Mouse (Mus musculus): ENCODE data around the gene Chst15. TPM values are rescaled to one million over a fixed set of nuclear protein-coding genes. Genes with fewer than 3 reads are reported as not detected.

Chst15 gene
- polyA plus RNA-seq, 1 experiment: 7.3 TPM

DNA sequence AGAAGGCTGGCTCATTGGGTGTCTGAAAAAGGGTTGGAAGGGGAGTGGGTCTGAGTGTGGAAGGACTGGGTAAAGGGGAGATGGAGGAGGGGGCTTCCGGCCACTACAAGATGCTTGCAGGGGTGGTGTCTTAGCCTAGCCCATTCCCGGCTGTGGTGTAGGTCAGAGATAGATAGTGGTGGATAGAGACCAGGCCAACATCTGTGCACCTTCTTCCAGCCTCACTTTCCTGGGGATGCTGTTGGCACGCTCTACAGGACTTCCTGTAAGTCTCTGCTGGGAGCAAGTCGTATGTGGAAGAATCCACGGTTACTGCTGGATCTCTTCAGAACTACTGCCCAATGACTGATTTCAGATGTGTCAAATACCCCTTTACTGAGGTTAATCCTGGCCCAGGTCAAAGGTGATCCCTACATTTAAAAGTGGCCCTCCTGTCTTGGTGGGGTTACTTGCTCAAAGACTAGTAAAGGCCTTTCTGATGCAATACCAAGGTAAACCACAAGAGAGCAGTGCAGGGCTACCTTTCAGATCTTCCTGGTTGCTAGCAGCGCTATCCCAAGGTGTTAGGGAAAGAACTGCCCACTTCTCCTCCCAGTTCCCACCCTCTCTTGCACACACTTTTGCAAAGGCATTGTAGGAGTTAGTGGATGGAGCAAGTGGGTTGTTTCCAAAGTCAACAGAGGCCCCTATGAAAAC lies 90.5 kb downstream of the Chst15 start:
- DNase-seq (ENCODE audit: low read depth): no peak

DNA sequence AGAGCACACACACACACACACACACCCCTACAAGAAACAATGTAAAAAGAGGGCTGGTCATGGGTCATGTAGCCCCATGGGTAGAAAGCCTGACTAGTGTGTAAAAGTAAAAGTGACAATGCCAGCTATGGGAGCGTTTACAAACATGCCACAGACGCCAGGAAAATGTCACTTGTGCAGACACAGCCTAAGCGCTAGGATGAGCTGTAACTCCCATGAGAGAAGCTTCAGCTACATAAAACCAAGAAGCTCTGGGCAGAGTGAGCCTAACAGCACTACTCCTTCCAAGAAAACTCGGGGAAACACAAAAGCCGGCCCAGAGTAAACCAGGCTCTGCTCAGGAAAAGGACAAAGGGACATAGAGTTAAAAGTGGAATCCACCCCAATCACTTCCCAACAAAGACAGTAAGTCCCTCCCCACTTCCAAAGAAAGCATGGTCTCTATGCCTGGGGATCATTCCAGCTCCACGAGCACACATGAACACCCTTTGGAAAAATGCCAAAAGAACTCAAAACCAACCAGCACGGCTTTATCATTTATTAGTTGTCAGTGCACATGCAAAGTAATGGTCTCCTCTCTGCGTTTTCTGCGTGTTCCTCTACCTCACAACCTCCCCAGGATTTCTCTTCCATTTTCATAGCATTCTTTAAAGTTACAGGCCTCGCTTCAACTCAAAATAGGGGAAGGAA lies 93.4 kb downstream of the Chst15 start:
- no peak for DNase-seq (ENCODE audit: low read depth)

DNA sequence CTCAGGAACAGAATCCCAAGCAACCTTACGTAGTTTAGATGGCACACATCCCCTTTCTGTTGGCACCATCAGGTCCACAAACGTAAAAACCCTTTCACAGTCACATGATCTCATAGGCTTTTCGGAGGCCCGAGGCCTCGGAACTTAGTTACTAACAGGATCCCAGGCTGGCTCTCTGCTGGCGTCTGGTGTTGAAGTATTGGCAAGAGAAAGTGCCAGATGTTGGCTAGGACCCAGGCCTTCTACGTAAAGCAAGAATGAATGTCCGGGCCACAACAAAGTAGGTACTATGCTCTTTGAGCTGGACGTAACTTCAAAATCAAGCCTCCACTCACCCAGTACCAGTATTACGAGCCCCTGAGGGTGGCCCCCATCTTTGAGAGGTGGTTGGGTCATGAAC lies 103.0 kb downstream of the Chst15 start:
- no peak for DNase-seq (ENCODE audit: low read depth)

DNA sequence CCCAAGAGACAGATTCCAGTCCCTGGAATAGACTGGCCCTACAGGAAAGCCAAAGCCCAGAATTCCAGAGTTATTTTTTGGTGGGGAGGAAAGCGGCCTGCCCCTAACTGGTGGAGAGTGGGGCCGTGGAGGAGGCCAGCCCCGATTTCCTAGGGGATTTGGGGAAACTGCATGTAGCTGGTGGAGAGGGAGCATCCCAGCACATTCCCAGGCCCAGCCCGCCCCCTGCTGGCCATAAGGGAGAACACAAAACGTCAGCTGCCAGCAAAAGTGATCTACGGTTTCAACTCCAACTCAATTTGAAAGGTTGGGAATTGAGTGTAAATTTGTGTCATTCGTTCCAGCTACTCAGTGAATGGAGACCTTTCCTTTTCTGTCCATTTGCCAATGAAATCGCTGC lies 103.6 kb downstream of the Chst15 start:
- DNase-seq (ENCODE audit: low read depth): no peak

DNA sequence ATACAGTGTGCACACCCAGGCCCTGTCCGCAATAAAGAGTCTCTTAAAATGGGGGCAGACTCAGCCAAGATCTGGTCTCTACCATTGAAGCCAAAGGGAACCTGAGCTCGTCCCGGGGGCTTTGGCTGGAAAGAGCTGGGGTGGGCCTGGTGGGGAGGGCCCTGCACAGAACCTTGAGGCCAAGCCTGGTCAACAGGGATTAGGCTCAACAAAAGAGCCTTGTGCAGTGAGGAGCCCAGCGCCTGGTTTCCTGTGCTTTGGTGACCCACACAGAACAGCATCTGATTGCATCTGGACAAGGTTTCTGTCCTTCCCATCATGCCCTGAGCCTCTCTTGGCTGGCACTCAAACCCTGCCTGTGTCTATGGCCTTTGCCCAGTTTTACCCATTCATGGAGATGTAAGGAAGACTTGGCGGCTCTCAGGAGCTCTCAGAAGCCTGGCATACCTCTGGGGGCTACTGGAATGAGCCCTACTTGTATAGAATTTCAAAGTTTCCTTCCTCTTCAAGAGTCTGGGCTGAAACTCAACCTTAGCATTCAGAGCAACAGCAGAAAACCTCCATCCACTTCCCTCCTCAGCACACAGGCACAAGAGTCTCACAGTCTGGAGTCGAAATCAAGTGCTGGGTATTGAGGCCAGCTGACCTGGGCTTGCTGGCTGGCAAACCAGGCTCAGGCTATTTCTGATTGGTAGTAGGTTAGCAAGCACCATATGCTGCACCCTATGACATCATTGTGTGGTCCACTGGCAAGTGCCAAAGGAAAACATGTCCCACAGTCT lies 104.9 kb downstream of the Chst15 start:
- DNase-seq (ENCODE audit: low read depth): no peak

DNA sequence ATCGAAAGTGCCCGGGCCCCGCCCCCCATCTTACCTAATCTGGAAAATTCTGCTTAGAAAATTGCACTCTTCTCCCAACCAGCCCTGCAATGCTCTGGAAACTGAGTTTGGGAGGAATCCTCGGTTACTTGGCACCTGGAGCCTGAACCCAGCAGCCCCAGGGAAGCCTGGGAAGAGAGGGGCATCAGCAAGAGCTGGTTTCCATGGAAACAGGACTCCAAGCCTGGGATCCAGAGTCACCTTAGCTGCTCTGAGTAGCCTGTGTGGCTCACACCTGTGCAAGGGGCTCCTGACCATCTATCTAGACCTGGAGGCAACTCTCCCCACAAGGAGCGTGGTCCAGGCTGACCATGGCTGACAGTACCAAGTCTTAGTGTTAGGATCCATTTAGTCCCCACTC lies 106.4 kb downstream of the Chst15 start:
- no peak for DNase-seq (ENCODE audit: low read depth)

DNA sequence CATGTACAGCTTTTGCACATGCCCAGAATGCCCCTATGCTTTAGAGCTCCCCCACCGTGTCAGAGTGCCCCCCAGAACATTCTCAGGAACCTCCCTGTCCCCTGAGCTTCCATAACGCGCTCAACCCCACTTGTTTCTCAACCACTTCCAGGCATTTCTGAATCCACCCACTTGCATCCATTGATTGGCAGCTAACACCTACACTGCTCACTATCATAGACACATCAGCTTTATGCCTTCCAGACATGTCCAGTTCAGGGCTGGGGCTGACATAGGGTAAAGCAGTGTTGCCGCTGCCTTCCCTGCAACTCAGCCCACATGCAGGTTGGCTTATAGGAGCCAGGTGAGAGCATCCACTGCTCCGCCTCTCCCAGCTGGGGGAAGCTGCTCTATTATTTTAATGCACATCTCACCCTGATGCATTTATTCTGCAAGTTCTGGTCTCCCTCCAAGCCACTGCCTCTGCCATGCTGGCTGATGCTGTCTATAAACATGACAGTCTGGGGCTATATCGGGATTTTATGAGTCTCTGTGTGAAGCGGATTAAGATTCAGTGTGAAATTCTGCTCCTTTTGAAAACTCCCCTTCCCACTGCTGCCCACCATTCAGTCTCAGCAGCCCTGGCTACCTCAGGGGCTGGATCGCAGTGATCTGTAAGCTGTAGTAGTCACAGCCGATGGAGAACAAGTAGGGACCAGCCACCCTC lies 107.9 kb downstream of the Chst15 start:
- no peak for DNase-seq (ENCODE audit: low read depth)

DNA sequence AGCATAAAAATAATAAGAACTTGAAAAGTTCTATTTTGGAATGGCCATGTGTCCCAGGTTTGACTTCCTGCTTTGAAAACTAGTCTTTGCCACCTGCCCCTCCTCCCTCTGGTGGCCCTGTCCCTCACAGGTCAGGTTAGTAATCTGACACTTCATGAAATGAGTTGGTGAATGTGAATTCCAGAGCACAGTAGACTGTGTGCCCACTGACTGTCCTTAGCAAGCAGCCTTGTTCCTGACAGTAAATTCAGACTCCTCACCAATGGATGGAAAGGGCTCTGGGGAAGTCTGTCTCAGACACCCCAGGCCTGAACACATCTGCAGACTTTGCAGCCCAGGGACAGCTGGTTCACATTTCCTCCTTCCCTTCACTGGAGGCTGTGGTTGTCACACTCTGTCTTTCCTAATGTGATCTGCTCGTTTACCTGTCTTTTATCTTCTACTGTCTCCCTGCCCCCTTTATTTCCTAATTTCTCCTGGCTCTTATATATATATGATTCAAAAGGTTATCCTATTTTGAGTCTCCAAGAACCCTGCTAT lies 112.9 kb downstream of the Chst15 start:
- DNase-seq (ENCODE audit: low read depth): no peak

DNA sequence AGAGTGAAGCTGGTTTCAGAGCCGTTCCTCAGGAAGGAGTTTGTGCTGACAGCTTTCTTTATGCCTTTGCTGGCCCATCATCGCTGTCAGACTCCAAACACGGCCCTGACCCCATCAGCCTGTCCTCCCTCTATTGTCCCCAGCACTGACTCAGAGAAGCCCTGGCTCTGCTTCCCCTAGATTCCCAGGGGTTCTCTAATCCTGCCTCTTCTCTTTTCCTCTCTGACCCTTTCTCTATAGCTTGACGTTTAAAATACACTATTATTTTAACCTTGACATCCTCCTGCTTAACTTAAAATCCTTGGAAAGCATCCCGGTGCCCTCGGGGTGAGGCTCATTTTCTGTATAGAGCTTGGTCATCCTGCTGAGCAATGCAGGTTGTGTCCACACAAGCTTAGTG lies 117.3 kb downstream of the Chst15 start:
- DNase-seq (ENCODE audit: low read depth): no peak

DNA sequence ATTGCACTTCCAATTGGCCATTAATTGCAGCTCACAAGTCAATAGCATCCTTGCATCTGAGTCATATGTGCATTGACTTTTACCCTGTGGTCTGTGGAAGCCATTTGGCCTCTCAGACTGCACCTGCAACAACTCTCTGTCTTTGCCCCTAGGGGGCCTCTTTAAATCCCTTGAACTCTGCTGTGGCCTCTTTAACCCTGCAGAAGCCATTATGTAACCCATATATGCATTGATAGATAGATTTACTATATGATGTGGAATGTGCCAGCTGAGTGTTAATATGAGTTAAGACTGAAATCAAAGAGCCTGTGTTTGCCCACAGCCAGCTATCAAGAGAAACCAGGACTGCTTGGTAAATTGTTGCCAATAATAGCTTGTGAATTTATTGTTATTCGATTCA lies 118.2 kb downstream of the Chst15 start:
- no peak for DNase-seq (ENCODE audit: low read depth)

DNA sequence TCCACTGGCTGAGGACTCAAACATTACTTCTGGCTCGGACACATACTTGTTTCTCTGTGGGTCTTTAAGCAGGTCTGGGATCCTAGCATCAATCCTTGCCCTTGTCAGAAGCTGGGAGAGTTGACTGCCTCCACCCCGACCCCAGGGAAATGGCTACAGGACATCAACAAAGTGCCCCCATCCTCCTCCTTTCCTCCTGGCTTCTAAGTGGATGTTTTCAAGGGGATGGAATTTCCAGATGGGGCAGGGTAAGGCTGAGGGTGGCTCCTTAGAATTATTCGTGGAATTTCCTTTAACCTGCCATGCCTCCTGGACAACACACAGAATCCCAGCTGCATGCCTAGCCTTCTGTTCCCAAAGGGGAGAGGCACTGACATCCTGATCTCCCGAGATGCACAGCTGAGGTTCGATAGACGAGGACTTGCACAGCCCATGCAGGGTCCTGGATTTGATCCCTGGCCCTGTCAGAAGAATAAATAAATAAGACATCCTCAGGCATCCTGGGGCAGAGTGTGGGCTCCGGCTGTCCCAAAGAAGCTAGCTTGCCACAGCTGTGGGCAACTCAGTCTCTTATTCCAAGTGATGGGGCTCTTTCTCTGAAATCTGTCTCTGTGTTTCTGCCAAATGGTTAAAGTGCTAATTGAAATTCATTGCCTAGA lies 119.1 kb downstream of the Chst15 start:
- no peak for DNase-seq (ENCODE audit: low read depth)

DNA sequence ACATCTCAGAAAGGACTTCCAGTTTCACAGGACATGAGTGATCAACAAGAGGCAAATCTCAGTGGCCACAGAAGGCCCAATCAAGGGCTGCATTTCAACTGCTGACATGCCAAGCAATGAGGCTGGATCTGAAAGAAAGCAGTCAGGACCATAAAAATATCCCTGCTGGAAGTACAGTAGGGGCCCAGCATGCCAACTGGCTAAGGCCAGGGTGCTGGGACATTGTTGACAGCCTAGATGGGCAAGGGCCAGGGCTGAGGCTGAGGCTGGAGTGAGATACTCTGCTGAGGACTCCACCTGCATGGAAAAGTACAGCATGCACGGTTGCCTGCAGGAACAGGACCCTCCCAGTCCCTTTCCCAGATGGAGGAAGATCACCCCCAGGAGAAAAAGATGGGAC lies 120.4 kb downstream of the Chst15 start:
- DNase-seq (ENCODE audit: low read depth): no peak

DNA sequence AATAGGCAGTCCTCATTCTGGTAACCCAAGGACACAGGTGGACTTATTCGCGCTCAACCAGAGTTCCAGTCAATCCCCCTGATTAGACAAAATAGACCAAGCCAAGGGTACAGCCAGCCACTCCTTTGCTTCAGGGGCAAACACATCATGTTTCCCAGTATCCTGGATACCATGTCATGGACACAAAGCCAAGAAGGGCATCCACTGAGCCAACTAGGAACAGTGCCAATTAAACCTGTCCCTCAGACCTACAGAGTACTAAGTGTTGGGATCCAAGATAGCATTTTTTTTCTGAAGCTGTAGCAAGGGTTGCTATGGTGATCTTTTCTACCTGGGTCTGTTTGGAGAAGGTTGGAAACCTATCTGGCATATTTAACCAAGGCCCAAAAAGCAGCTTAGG lies 123.4 kb downstream of the Chst15 start:
- DNase-seq (ENCODE audit: low read depth): no peak

DNA sequence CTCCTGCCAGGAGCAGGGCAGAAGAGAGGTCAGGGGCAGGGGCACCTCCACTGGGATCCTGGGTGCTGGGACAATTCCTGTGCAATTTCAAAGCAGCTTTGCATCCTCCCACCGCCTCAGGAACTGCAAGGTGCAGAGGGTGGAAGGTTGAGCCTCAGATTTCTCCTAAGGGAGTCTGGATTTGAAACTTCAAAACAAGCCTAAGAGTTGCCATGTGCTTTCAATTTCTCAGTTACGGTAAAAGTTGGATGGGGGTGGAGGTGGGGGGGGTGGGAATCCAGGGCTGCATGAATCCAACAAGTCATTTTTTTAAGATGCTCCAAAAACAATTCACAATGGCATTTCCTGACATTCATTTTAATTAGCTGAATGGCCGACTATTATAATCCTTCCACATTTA lies 129.6 kb downstream of the Chst15 start:
- DNase-seq (ENCODE audit: low read depth): no peak

Other genes starting within 250 kb of the Chst15 start
- gene Cpxm2, start 162.5 kb downstream of the Chst15 start, polyA plus RNA-seq (2012; rRNA removed): 38.7 and 53.7 TPM in 2 replicates

Data from gonadal fat pad, adult 2 months (tissue).